Mouse (Mus musculus): ENCODE data around the gene Tnik.

Tnik gene

GRCm38 (mm10) chr3:28621792-28622191 is 358.8 kb downstream of the Tnik start:
- DNase-seq (ENCODE audit: low spot score): no peak

- no peak for DNase-seq (ENCODE audit: low spot score)
These were observed 363.8 kb downstream of the Tnik start for GRCm38 (mm10) chr3:28626816-28627215.

DNA sequence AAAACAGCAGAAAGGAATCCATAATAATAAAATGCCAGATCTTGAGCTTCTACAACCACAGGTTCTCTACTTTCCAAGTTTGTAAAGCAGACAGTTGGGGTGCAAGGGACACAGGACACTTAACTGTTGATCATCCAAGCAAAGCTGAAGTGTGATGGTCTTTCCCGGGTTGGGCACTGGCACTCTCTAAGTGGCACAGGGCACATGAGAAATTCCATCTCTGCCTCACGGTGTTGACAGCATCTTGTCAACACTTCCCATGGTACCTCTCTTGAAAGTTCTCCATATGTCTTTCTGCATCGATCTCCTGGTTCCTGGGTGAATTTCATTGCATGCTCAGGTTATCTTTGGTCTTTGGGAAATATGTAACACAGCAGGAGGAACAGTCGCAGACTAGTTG is 373.8 kb downstream of the Tnik start:
- no peak for DNase-seq (ENCODE audit: low spot score)

DNA sequence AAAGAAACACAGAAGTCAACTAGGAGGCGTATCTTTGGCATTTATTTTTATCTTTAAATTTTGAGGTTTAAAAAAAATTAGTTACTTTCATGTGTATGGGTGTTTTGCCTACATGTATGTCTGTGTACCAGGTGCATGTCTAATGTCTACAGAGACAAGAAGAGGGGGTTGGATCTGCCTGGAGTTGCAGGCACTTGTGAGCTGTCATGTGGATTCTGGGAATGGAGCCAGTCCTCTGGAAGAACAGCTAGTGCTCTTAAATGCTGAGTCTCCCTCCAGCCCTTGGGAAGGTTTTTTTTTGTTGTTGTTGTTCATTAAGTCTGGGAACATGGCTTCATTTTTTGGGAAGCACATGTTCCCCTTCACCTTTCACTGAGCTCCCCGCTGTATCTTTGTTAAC is 375.9 kb downstream of the Tnik start:
- no peak for DNase-seq (ENCODE audit: low spot score)

GRCm38 (mm10) chr3:28643252-28643947 is 380.4 kb downstream of the Tnik start:
- DNase-seq (ENCODE audit: low spot score): no peak

GRCm38 (mm10) chr3:28652574-28652973 is 389.6 kb downstream of the Tnik start:
- no peak for DNase-seq (ENCODE audit: low spot score)

DNA sequence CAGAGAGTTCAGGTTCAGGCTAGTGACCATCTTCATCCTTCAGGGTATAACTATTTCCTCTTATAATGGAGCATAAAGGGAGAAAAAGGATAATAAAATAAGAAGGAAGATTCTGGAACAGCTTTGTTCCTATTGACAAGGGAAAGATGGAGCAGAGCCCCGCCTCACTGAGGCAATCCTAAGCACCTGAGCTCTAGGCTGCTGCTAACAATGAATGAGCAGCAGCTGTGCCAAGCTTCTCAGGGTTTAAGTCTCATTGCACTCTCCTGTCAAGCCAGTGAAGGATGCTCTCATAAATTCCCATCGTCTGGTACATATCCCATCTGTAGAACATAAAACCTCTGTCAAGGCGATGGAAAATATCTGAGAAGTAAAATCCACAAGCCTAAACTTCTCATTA is 390.0 kb downstream of the Tnik start:
- no peak for DNase-seq (ENCODE audit: low spot score)

- no peak for DNase-seq (ENCODE audit: low spot score)
These were observed 391.7 kb downstream of the Tnik start for GRCm38 (mm10) chr3:28654740-28655139.

DNA sequence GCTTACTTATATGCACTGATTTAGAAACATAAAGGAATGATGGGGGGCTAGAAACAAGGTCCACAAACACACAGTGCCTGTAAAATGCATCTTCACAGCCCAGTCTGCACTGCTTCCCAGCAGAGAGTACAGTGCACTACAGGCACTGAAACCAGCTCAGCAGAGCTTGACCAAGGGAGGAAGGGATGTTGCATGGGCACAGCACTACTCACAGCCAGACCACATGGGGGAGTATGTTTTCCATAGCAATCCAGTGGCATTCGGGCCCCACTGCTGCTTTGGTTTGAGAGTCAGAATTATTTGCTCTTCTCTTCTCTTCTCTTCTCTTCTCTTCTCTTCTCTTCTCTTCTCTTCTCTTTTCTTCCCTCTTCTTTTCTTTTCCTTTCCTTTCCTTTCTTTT is 395.3 kb downstream of the Tnik start:
- no peak for DNase-seq (ENCODE audit: low spot score)

- DNase-seq (ENCODE audit: low spot score): no peak
These were observed 417.8 kb downstream of the Tnik start for GRCm38 (mm10) chr3:28680851-28681250.

DNA sequence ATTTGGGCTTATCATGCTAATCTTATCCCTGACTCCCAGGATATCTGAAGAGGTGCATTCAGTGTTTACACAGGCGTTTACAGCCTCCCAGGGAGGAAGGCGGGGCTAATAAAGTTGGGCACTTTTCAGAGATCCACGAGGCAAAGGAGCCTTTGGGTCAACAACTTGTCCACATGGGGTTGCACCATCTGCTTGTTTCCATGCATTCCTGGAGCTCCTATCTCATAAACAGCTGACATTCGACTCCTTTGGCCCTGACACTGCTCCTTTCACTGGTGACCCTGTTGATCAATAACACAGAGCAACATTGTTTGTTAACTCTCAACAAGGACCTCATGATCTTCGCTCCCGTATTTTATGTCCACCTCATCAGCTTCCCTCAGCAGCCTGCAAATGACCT is 418.9 kb downstream of the Tnik start:
- no peak for DNase-seq (ENCODE audit: low spot score)

DNA sequence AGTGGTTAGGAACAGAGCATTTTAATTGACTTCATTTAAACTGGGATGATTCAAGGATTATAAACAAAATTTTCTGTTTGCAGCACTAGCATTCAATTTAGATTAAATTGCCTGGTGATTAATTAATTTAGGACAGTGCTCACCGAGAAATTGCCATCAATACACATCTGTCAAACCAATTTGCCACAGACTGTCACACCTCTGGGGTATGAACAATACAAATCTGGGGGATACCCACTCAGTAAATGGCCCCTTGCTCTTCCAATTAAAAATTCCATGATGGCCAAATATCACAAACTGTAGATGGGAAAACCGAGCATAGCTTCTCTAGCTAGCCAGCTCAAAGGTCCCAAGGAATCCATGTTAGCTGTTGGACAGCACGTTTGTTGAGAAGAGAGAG is 419.4 kb downstream of the Tnik start:
- no peak for DNase-seq (ENCODE audit: low spot score)

DNA sequence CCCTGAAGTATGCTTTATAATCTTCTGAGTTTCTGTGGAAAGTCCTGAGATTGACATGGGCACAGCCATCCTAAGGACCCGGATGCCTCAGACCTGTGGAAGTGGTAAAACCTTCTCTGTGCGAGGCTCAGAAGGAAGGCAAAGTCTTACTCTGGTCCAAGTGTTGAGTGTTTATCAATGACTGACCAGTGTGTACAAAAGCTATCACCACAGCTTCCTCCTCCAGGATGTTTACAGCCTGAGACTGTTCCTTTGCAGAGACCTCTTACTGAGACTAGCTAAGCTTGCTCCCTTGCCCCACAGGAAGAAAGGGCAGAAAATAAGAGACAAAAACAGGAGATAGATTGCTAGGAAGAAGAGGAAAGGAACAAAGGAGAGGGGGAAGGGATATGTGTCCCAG is 422.5 kb downstream of the Tnik start:
- DNase-seq (ENCODE audit: low spot score): no peak

- no peak for DNase-seq (ENCODE audit: low spot score)
These were observed 431.8 kb downstream of the Tnik start for GRCm38 (mm10) chr3:28694811-28695210.

- no peak for DNase-seq (ENCODE audit: low spot score)
These were observed 432.6 kb downstream of the Tnik start for GRCm38 (mm10) chr3:28695608-28696007.

GRCm38 (mm10) chr3:28696162-28696561 is 433.1 kb downstream of the Tnik start:
- no peak for DNase-seq (ENCODE audit: low spot score)

- no peak for DNase-seq (ENCODE audit: low spot score)
These were observed 434.8 kb downstream of the Tnik start, which contains the start of gene Slc2a2 for GRCm38 (mm10) chr3:28697797-28698196. Slc2a2 (plus strand) TSS chr3:28697903.

- DNase-seq (ENCODE audit: low spot score): no peak
These were observed 436.6 kb downstream of the Tnik start for GRCm38 (mm10) chr3:28699601-28700000.

- no peak for DNase-seq (ENCODE audit: low spot score)
These were observed 442.6 kb downstream of the Tnik start for GRCm38 (mm10) chr3:28705522-28706137.

DNA sequence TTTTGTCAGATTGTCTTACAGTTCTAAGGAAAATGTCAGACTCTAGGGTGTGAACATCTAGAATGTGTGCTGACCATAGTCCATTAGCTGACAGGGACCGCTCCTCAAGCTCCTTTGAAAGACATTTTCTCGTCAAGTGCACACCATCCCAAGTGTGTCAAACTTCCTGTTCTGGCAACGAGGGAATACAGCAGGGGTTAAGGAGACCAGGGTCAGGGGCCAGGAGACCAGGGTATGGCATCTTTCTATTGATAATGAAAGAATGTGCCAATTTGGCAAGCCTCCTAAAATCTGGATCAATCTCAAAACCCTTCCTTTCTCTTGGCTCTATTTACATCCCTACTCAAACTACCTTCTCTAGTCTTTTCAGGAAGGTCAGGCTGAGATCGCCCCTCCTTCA is 443.7 kb downstream of the Tnik start:
- no peak for DNase-seq (ENCODE audit: low spot score)

DNA sequence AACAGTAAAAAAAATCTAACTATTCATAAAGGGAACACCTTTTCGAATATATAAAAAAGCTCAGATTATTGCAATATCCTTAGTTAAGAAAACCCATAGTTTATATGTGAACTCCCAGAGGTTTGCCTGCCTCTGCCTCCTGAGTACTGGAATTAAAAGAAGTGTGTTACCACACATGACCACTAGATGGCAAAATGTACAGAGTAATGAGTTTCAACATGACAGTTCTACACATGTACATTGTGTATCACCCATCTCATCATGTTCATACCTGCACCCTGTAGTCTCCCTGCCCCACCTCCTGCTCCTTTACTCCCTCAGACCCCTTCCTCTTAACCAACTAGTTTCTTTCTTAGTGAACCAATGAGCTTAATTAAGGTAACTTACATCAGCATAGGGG is 446.7 kb downstream of the Tnik start:
- no peak for DNase-seq (ENCODE audit: low spot score)

GRCm38 (mm10) chr3:28713913-28714698 is 451.1 kb downstream of the Tnik start:
- DNase-seq (ENCODE audit: low spot score): no peak

DNA sequence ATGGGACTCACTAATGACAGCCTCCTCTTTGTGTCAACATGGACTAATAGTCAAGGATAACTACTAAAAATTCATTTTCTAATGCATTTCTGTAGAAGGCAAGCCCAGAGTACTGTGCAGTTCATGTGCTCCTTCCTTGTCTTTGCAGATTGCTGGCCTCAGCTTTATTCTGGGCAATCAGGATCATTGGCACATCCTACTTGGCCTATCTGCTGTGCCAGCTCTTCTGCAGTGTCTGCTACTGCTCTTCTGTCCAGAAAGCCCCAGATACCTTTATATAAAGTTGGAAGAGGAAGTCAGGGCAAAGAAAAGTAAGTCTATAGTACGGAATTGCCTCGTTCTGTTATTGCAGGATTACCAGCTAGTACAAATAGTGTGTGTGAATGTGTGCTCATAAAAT is 455.5 kb downstream of the Tnik start:
- DNase-seq (ENCODE audit: low spot score): no peak

All from ovary, postnatal 36 days (tissue).